Mouse (Mus musculus) kidney, postnatal 36 days (tissue): ENCODE results near the gene Slc6a5.
A peak's percentile ranks its signal among the peaks of the same experiment; 100 is the strongest.

Source experiments
- DNase-seq, 2 experiments: peaks; one replicate each; pipeline ENCODE4 v3.0.0; 2021 to 2022; ENCODE audit warnings: mixed read lengths in 2 of 2

The Slc6a5 gene

GRCm38 (mm10) chr7:49909850-49910249 lies at the start of gene Slc6a5:
TSS of gene Slc6a5 (plus strand) at chr7:49910146.
- no peak for DNase-seq

- DNase-seq: no peak
These were observed 48.8 kb upstream of the Slc6a5 start for GRCm38 (mm10) chr7:49861196-49861595.

- DNase-seq: no peak
These were observed 46.2 kb upstream of the Slc6a5 start for GRCm38 (mm10) chr7:49863753-49864152.

GRCm38 (mm10) chr7:49869656-49870055 lies 40.3 kb upstream of the Slc6a5 start:
- no peak for DNase-seq

GRCm38 (mm10) chr7:49870276-49870675 lies 39.7 kb upstream of the Slc6a5 start:
- DNase-seq: no peak

- DNase-seq: no peak
These were observed 32.6 kb upstream of the Slc6a5 start for GRCm38 (mm10) chr7:49877307-49877706.

- DNase-seq: no peak
These were observed 30.9 kb upstream of the Slc6a5 start for GRCm38 (mm10) chr7:49879051-49879450.

GRCm38 (mm10) chr7:49879998-49880707 lies 29.8 kb upstream of the Slc6a5 start:
- no peak for DNase-seq

- DNase-seq: peak; percentile 86 to 90
These were observed 27.7 kb upstream of the Slc6a5 start for GRCm38 (mm10) chr7:49882288-49882687.

- peak; percentile 3 to 19 for DNase-seq
These were observed 27.1 kb upstream of the Slc6a5 start for GRCm38 (mm10) chr7:49882694-49883389.

- no peak for DNase-seq
These were observed 22.1 kb upstream of the Slc6a5 start for GRCm38 (mm10) chr7:49887776-49888390.

GRCm38 (mm10) chr7:49894786-49895185 lies 15.2 kb upstream of the Slc6a5 start:
- no peak for DNase-seq

GRCm38 (mm10) chr7:49895296-49895695 lies 14.7 kb upstream of the Slc6a5 start:
- DNase-seq: no peak

- DNase-seq: peak; percentile 39 to 70
These were observed 7.9 kb upstream of the Slc6a5 start for GRCm38 (mm10) chr7:49902003-49902552.

GRCm38 (mm10) chr7:49907191-49908171 lies 2.5 kb upstream of the Slc6a5 start:
- peak in 1 of 2 experiments; percentile 18 for DNase-seq

- peak; percentile 62 to 70 for DNase-seq
These were observed 1.6 kb upstream of the Slc6a5 start for GRCm38 (mm10) chr7:49908181-49908855.

GRCm38 (mm10) chr7:49908990-49909411 lies 945 bp upstream of the Slc6a5 start:
- peak; percentile 54 to 74 for DNase-seq

GRCm38 (mm10) chr7:49910361-49910760 lies 415 bp downstream of the Slc6a5 start:
- DNase-seq: peak; percentile 47 to 49

GRCm38 (mm10) chr7:49911147-49911946 lies 1.4 kb downstream of the Slc6a5 start:
- no peak for DNase-seq

GRCm38 (mm10) chr7:49911947-49912262 lies 2.0 kb downstream of the Slc6a5 start:
- DNase-seq: no peak

GRCm38 (mm10) chr7:49913164-49913563 lies 3.2 kb downstream of the Slc6a5 start:
- DNase-seq: no peak
